Mouse (Mus musculus) limb, embryonic 14.5 days (tissue): ENCODE measurements around the gene Stpg4. TPM values are rescaled to one million over a fixed set of nuclear protein-coding genes. Genes with fewer than 3 reads are reported as not detected.

Experiments
- ATAC-seq: fragments of 200-750 bp; cut with Nextera tagmentation; 2 replicates; pipeline ENCODE4 v1.8.0; 2017; ENCODE audit warnings: low read depth, moderate number of reproducible peaks, moderate TSS enrichment; ENCODE audit not compliant: low FRiP score
- DNase-seq: peaks from one replicate; pipeline ENCODE4 v3.0.0-alpha.2; 2015; ENCODE audit warnings: low spot score
- H3K27ac ChIP-seq: fragments of 300-500 bp; sonication (generic); replicated peaks from 2 replicates; pipeline ENCODE4 v1.5.1; 2014; ENCODE audit warnings: low read depth, mild to moderate bottlenecking, low read length, moderate library complexity, mixed read lengths
- H3K27me3 ChIP-seq: fragments of 300-500 bp; sonication (generic); 2 replicates; pipeline ENCODE4 v1.6.1; 2014; ENCODE audit warnings: low read length, mixed read lengths; ENCODE audit not compliant: control insufficient read depth, insufficient read depth
- H3K36me3 ChIP-seq: fragments of 300-500 bp; sonication (generic); 2 replicates; pipeline ENCODE4 v1.6.1; 2014; ENCODE audit warnings: mild to moderate bottlenecking, low read length, moderate library complexity, mixed read lengths; ENCODE audit not compliant: control insufficient read depth, insufficient read depth
- H3K4me1 ChIP-seq: fragments of 300-500 bp; sonication (generic); 2 replicates; pipeline ENCODE4 v1.6.1; 2014; ENCODE audit warnings: antibody characterized with exemption, low read length, mixed read lengths; ENCODE audit not compliant: control insufficient read depth, insufficient read depth
- H3K4me2 ChIP-seq: fragments of 300-500 bp; sonication (generic); replicated peaks from 2 replicates; pipeline ENCODE4 v1.6.1; 2014; ENCODE audit warnings: low read depth, mild to moderate bottlenecking, low read length, moderate library complexity; ENCODE audit not compliant: severe bottlenecking
- H3K4me3 ChIP-seq: fragments of 300-500 bp; sonication (generic); replicated peaks from 2 replicates; pipeline ENCODE4 v1.5.1; 2014; ENCODE audit warnings: low read length
- H3K9ac ChIP-seq: fragments of 300-500 bp; sonication (generic); 2 replicates; pipeline ENCODE4 v1.6.1; 2014; ENCODE audit warnings: mild to moderate bottlenecking, low read depth, low read length, moderate library complexity; ENCODE audit not compliant: severe bottlenecking
- H3K9me3 ChIP-seq: fragments of 300-500 bp; sonication (generic); 2 replicates; pipeline ENCODE4 v1.6.1; 2016; ENCODE audit warnings: low read length; ENCODE audit not compliant: control insufficient read depth
- POLR2A ChIP-seq: fragments of 200-500 bp; IDR thresholded peaks from 2 replicates; pipeline ENCODE4 v1.8.0; 2012; ENCODE audit warnings: inconsistent platforms, mild to moderate bottlenecking, moderate library complexity, borderline replicate concordance; ENCODE audit not compliant: insufficient read depth, insufficient read length; ENCODE audit errors: extremely low read depth
- WGBS: fragments of 180-500 bp; shearing (Covaris S2); extraction: QIAGEN DNeasy Blood & Tissue Kit; methylation state at CpG from one replicate; pipeline ENCODE4 v1.1.7; 2014; 5-methylcytosine and 5-hydroxymethylcytosine counted together
- polyA plus RNA-seq, 2 experiments: library from polyadenylated mRNA; depleted of rRNA in 1 of 2; stranded (reverse) in 1 of 2; unstranded in 1 of 2; fragments of >200 nt; fragmentation: Nextera tagmentation in 1 of 2; extraction: Ambion mirVana in 1 of 2; gene quantifications; 2 replicates each; pipeline versions ENCODE4 v1.2.1 to v1.2.3; 2012 to 2014

Stpg4 gene
- polyA plus RNA-seq, 2 experiments = not detected

GRCm38 (mm10) chr17:87378354-87379159 lies 49.0 kb downstream of the Stpg4 start:
- Histone ChIP-seq H3K9me3 (no peaks in the 10 kb centered on the region), H3K27ac (peak overlapping the region; percentile 13; the same call in 1 of the 2 replicates), H3K9ac (no peak overlapping the region), H3K4me3 (no peak overlapping the region), H3K36me3 (no peaks in the 10 kb centered on the region), H3K27me3 (no peaks in the 10 kb centered on the region), H3K4me2 (no peak overlapping the region), H3K4me1 (peaks cover 45% of the 10 kb centered on the region)
- 55% methylated on average over 16 of the region's 16 CpGs for WGBS
- no peak for DNase-seq
- no peak for TF ChIP-seq POLR2A
- ATAC-seq = no peak

- no peak for TF ChIP-seq POLR2A
- WGBS = 60% methylated on average over 6 of the region's 6 CpGs
- Histone ChIP-seq H3K9ac (no peak overlapping the region), H3K27me3 (no peaks in the 10 kb centered on the region), H3K9me3 (no peaks in the 10 kb centered on the region), H3K4me1 (peaks cover 45% of the 10 kb centered on the region), H3K4me3 (no peak overlapping the region), H3K36me3 (no peaks in the 10 kb centered on the region), H3K4me2 (no peak overlapping the region), H3K27ac (0 out of 2 replicates have a peak overlapping the region, but pooled peaks have one; percentile 22)
- no peak for ATAC-seq
- DNase-seq = no peak
These were observed 50.0 kb downstream of the Stpg4 start for GRCm38 (mm10) chr17:87377536-87377935.

- 84% methylated on average over 6 of the region's 6 CpGs for WGBS
- Histone ChIP-seq H3K36me3 (no peaks in the 10 kb centered on the region), H3K9me3 (no peaks in the 10 kb centered on the region), H3K4me1 (peaks cover 45% of the 10 kb centered on the region), H3K27me3 (no peaks in the 10 kb centered on the region), H3K9ac (no peak overlapping the region), H3K27ac (peak overlapping the region; percentile 22; the same call in 1 of the 2 replicates), H3K4me2 (no peak overlapping the region), H3K4me3 (no peak overlapping the region)
- peak; percentile 25 for DNase-seq
- ATAC-seq = no peak
- no peak for TF ChIP-seq POLR2A
These were observed 50.6 kb downstream of the Stpg4 start for GRCm38 (mm10) chr17:87376831-87377471.

- H3K4me1 ChIP-seq = peaks cover 45% of the 10 kb centered on the region
- no peak overlapping the region for H3K9ac ChIP-seq
- no peaks in the 10 kb centered on the region for H3K27me3 ChIP-seq
- H3K27ac ChIP-seq = peak overlapping the region; percentile 22
- 12% methylated on average over 10 of the region's 10 CpGs for WGBS
- DNase-seq = peak; percentile 74
- no peak for TF ChIP-seq POLR2A
- H3K36me3 ChIP-seq = no peaks in the 10 kb centered on the region
- no peak overlapping the region for H3K4me3 ChIP-seq
- no peak overlapping the region for H3K4me2 ChIP-seq
- ATAC-seq = peak; percentile 64
- H3K9me3 ChIP-seq = no peaks in the 10 kb centered on the region
These were observed 51.5 kb downstream of the Stpg4 start for GRCm38 (mm10) chr17:87375941-87376511.

- TF ChIP-seq POLR2A = no peak
- Histone ChIP-seq H3K36me3 (no peaks in the 10 kb centered on the region), H3K4me1 (peaks cover 42% of the 10 kb centered on the region), H3K9me3 (no peaks in the 10 kb centered on the region), H3K9ac (no peak overlapping the region), H3K27me3 (no peaks in the 10 kb centered on the region), H3K4me2 (no peak overlapping the region), H3K27ac (no peak overlapping the region), H3K4me3 (no peak overlapping the region)
- ATAC-seq (no peak), DNase-seq (no peak)
- WGBS = 87% methylated on average over 9 of the region's 9 CpGs
These were observed 54.2 kb downstream of the Stpg4 start for GRCm38 (mm10) chr17:87373327-87373726.
